Mouse (Mus musculus): ENCODE data around the gene Ntn3.

DNA sequence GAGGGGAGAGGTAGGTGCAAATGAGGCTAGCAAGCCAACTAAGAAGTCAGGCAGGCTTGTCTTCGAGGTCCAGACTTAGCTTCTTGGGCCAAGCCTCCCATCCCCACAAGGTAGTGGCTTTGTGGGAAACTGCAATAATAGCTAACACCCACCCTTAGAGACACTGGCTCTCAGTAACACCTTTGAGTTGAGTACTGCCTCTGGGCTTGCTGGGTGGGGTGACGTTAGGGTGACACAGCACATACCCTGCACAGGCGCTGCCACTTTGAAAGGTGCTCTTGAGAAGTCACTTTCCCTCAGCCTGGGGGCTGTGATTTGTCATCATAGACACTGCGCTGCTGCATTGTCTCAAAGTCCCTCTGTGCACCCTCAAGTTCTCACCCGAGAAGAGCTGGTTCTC is 15.6 kb downstream of the Ntn3 start:
- TF ChIP-seq CTCF (IDR thresholded peaks at IDR 0.05; ENCODE audit: control insufficient read depth, insufficient read depth, low read length) (no peak), POLR2A (IDR thresholded peaks at IDR 0.05; ENCODE audit: borderline replicate concordance, control insufficient read depth, low read depth, low read length) (no peak)
